Mouse (Mus musculus): Measurements from ENCODE around the gene Cfap61.

GRCm38 (mm10) chr2:145961861-145962260 lies 27.3 kb downstream of the Cfap61 start:
- TF ChIP-seq CTCF (IDR thresholded peaks at IDR 0.05; ENCODE audit: low read depth): no peak
- no peak for TF ChIP-seq EP300 (IDR thresholded peaks at IDR 0.05; ENCODE audit: low read depth)
